Mouse (Mus musculus) kidney, embryonic 14.5 days (tissue): ENCODE data around the gene Arhgap15. TPM values are rescaled to one million over a fixed set of nuclear protein-coding genes. Genes with fewer than 3 reads are reported as not detected.

Source experiments
- ATAC-seq: fragments of 200-750 bp; cut with Nextera tagmentation; 2 replicates; pipeline ENCODE4 v1.8.0; 2017; ENCODE audit warnings: moderate number of reproducible peaks, mild to moderate bottlenecking, moderate TSS enrichment, moderate library complexity; ENCODE audit not compliant: low FRiP score, low TSS enrichment
- H3K27ac ChIP-seq: fragments of 300-500 bp; sonication (generic); 2 replicates; pipeline ENCODE4 v1.5.1; 2014; ENCODE audit warnings: low read depth, mild to moderate bottlenecking, low read length, moderate library complexity, mixed read lengths
- H3K27me3 ChIP-seq: fragments of 300-500 bp; sonication (generic); 2 replicates; pipeline ENCODE4 v1.6.1; 2014; ENCODE audit warnings: mild to moderate bottlenecking, low read length; ENCODE audit not compliant: control insufficient read depth, insufficient read depth
- H3K36me3 ChIP-seq: fragments of 300-500 bp; sonication (generic); 2 replicates; pipeline ENCODE4 v1.6.1; 2014; ENCODE audit warnings: low read length, mixed read lengths; ENCODE audit not compliant: control insufficient read depth, insufficient read depth
- H3K4me1 ChIP-seq: fragments of 300-500 bp; sonication (generic); 2 replicates; pipeline ENCODE4 v1.6.1; 2014; ENCODE audit warnings: low read length, mixed read lengths; ENCODE audit not compliant: control insufficient read depth, insufficient read depth
- H3K4me2 ChIP-seq: fragments of 300-500 bp; sonication (generic); replicated peaks from 2 replicates; pipeline ENCODE4 v1.6.1; 2014; ENCODE audit warnings: low read depth, mild to moderate bottlenecking, low read length
- H3K4me3 ChIP-seq: fragments of 300-500 bp; sonication (generic); 2 replicates; pipeline ENCODE4 v1.5.1; 2014; ENCODE audit warnings: mild to moderate bottlenecking, low read length
- H3K9ac ChIP-seq: fragments of 300-500 bp; sonication (generic); 2 replicates; pipeline ENCODE4 v1.6.1; 2014; ENCODE audit warnings: low read depth, mild to moderate bottlenecking, low read length, moderate library complexity
- H3K9me3 ChIP-seq: fragments of 300-500 bp; sonication (generic); 2 replicates; pipeline ENCODE4 v1.6.1; 2016; ENCODE audit warnings: low read length; ENCODE audit not compliant: control insufficient read depth
- WGBS: fragments of 180-500 bp; shearing (Covaris S2); extraction: QIAGEN DNeasy Blood & Tissue Kit; methylation state at CpG from one replicate; pipeline ENCODE4 v1.1.7; 2014; 5-methylcytosine and 5-hydroxymethylcytosine counted together
- polyA plus RNA-seq: library from polyadenylated mRNA; unstranded; fragments of >200 nt; fragmentation: Nextera tagmentation; extraction: Ambion mirVana; gene quantifications from 2 replicates; pipeline ENCODE4 v1.2.1, GENCODE M21; 2014

Gene Arhgap15
- polyA plus RNA-seq, 1 experiment from 2014 or later: 1.0 TPM

DNA sequence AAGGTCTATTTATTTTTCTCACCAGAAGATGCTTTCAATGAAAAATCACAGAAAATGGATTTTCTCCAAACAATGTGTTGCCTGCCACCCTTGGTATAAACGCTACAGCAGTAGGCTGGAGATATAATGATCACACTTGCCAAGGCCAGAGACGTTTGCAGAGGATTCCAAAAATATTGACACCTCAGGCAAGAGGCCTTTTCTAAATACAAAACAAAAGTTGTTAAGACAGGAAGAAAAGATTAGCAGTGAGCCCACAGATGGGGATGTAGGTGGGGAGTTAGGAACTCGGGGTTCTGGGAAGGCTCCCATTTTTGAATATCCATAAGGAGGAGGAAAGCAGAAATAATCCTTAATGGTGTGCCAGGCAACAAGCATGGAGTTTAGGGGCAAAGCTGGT is 386.2 kb downstream of the Arhgap15 start:
- no peak overlapping the region for H3K9ac ChIP-seq
- no peaks in the 10 kb centered on the region for H3K27me3 ChIP-seq
- no peak overlapping the region for H3K4me3 ChIP-seq
- no peak overlapping the region for H3K27ac ChIP-seq
- H3K4me1 ChIP-seq: no peaks in the 10 kb centered on the region
- ATAC-seq: no peak
- no peaks in the 10 kb centered on the region for H3K36me3 ChIP-seq
- H3K4me2 ChIP-seq: no peak overlapping the region
- 78% methylated on average over 3 of the region's 3 CpGs for WGBS
- no peaks in the 10 kb centered on the region for H3K9me3 ChIP-seq

DNA sequence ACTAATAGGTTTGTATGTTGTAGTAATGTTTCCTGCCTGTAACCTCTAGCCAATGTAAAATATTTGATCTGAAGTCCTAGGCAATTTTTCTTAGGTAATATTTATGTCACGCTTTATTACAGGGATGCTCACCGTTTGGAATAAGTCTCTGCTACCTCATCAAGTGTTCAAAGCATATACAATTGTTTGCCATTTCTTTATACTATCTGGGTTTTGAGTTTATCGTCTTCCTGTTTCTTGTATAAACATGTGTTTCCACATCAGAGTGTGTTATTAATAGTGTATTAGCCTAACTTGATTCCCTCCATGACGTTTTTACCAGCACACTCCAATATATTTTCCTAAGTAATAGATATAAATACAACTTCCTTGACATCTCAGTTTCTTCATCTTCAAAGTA is 391.8 kb downstream of the Arhgap15 start:
- 68% methylated on average over 4 of the region's 4 CpGs for WGBS
- no peak overlapping the region for H3K4me2 ChIP-seq
- no peak overlapping the region for H3K9ac ChIP-seq
- no peaks in the 10 kb centered on the region for H3K9me3 ChIP-seq
- H3K4me1 ChIP-seq: no peaks in the 10 kb centered on the region
- H3K36me3 ChIP-seq: no peaks in the 10 kb centered on the region
- H3K27ac ChIP-seq: no peak overlapping the region
- H3K4me3 ChIP-seq: no peak overlapping the region
- H3K27me3 ChIP-seq: no peaks in the 10 kb centered on the region
- no peak for ATAC-seq

DNA sequence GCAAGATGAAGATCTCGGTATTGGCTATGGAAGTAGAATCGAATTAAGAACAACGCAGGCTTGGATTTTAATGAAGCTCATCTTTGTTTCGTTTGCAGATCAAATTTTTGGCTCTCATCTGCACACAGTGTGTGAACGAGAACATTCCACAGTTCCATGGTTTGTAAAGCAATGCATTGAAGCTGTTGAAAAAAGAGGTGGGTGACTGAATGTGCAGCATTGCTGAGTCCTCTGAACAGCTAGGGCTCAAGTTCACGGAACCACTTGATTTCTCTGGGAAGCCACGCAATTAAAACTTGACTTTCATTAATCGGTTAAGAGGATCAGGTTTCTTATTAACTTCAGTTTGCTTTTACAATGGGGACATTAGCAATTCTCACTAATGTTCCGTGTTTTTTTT is 393.5 kb downstream of the Arhgap15 start:
- H3K4me3 ChIP-seq: no peak overlapping the region
- no peaks in the 10 kb centered on the region for H3K27me3 ChIP-seq
- H3K36me3 ChIP-seq: no peaks in the 10 kb centered on the region
- peak overlapping the region; percentile 21; the same call in 1 of the 2 replicates for H3K27ac ChIP-seq
- no peak overlapping the region for H3K4me2 ChIP-seq
- H3K9ac ChIP-seq: no peak overlapping the region
- WGBS: 80% methylated on average over 9 of the region's 9 CpGs
- no peak for ATAC-seq
- H3K4me1 ChIP-seq: no peaks in the 10 kb centered on the region
- H3K9me3 ChIP-seq: no peaks in the 10 kb centered on the region

DNA sequence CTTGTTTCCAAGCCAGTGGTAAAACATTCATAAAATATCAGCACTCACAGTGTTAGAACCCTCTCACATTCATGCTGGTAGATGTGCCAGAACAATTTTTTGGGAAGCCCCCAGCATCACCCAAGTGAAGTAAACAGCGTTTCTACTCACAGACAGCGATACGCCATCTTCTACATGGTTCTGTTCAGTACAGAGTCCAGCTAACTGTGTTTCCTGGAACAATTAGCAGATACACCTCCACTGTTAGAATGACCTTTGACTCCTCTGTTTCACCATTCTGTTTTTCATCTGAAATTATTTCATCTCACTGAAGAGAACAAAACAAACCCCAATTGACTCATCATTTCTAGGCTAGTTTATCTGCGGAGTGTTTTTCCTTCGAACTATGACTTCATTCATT is 394.0 kb downstream of the Arhgap15 start:
- Histone ChIP-seq H3K9ac (no peak overlapping the region), H3K36me3 (no peaks in the 10 kb centered on the region), H3K27me3 (no peaks in the 10 kb centered on the region), H3K4me1 (no peaks in the 10 kb centered on the region), H3K4me2 (no peak overlapping the region), H3K27ac (no peak overlapping the region), H3K4me3 (no peak overlapping the region), H3K9me3 (no peaks in the 10 kb centered on the region)
- WGBS: 93% methylated on average over 5 of the region's 5 CpGs
- ATAC-seq: no peak

DNA sequence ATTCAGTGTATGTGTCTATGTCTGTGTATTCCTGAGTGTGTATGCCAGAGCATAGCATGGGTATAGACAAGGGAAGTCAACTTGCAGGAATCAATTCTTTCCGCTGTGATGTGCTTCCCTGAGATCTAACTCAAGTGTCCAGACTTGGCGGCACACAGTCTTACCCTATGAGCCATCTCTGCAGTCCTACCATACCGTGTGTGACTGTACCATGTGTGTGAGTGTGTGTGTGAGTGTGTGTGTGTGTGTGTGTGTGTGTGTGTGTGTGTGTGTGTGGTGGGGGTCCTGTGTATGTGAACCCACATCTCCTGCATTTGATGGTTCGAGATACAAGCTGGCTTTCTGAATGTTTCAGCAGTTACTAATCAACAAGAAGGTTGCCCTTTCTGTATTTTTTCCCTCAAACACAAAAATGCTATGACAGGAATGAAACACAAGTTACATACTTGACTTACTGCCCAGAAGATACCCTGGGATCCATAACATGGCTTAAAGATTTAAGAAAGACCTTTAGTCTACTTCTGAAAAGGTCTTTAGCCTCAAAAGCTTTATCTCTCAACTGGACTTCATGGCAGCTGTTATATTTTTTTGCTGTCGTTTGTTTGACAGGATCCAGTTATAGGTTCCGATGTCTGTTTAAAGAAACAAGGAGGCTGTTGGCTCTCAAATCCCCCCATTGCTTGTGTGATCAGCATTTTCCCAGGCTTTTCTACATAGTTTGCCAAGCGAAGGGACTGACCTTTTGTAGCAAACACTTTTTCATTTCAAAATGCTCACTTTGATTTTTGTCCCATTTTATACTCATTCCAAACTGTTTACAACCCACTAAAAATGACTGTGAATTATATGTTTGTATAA is 397.7 kb downstream of the Arhgap15 start:
- Histone ChIP-seq H3K36me3 (no peaks in the 10 kb centered on the region), H3K9me3 (no peaks in the 10 kb centered on the region), H3K27ac (peak overlapping the region; percentile 68; the same call in 1 of the 2 replicates), H3K4me1 (no peaks in the 10 kb centered on the region), H3K9ac (no peak overlapping the region), H3K4me2 (no peak overlapping the region), H3K4me3 (no peak overlapping the region), H3K27me3 (no peaks in the 10 kb centered on the region)
- WGBS: 73% methylated on average over 7 of the region's 7 CpGs
- ATAC-seq: peak; percentile 52; the same call in 1 of the 2 replicates

- ATAC-seq: no peak
- no peak overlapping the region for H3K9ac ChIP-seq
- no peaks in the 10 kb centered on the region for H3K9me3 ChIP-seq
- no peaks in the 10 kb centered on the region for H3K4me1 ChIP-seq
- no peaks in the 10 kb centered on the region for H3K36me3 ChIP-seq
- peak overlapping the region; percentile 73; the same call in 1 of the 2 replicates for H3K27ac ChIP-seq
- no peak overlapping the region for H3K4me3 ChIP-seq
- H3K4me2 ChIP-seq: no peak overlapping the region
- 57% methylated on average over 5 of the region's 5 CpGs for WGBS
- no peaks in the 10 kb centered on the region for H3K27me3 ChIP-seq
These were observed 398.9 kb downstream of the Arhgap15 start for GRCm38 (mm10) chr2:44147486-44147885.

- WGBS: 54% methylated on average over 7 of the region's 7 CpGs
- Histone ChIP-seq H3K9ac (no peak overlapping the region), H3K4me1 (no peaks in the 10 kb centered on the region), H3K36me3 (no peaks in the 10 kb centered on the region), H3K4me3 (no peak overlapping the region), H3K27me3 (no peaks in the 10 kb centered on the region), H3K9me3 (no peaks in the 10 kb centered on the region), H3K4me2 (no peak overlapping the region), H3K27ac (peak overlapping the region; percentile 78)
- ATAC-seq: no peak
These were observed 399.3 kb downstream of the Arhgap15 start for GRCm38 (mm10) chr2:44147971-44148370.

DNA sequence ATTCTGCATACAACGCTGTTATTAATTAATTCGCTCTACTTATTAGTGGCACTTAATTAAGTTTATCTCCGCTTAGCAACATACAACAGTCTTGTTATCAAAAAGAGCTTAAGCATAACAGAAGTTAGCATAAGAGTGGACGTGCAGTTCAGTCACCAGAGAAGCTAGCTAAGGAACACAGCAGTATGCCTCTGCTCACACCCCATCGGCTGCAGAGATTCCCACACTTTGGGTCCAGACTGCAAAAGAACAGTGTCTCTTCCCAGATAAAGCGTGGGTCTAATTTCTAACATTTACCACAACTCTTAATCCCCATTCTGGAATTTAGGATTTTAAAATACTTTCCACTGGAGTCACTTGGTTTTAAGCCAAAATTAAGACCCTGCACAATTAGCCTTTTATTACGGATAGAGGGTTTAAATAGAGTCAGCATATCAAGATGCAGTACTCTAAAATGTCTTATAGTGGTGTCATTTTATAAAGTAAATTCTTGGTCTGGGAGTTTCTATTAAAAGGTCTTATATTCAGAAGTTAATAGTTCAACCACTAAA is 400.0 kb downstream of the Arhgap15 start:
- no peak overlapping the region for H3K9ac ChIP-seq
- peak overlapping the region; percentile 78; the same call in 1 of the 2 replicates for H3K27ac ChIP-seq
- H3K9me3 ChIP-seq: no peaks in the 10 kb centered on the region
- H3K4me2 ChIP-seq: no peak overlapping the region
- H3K36me3 ChIP-seq: no peaks in the 10 kb centered on the region
- 74% methylated on average over 7 of the region's 7 CpGs for WGBS
- no peak for ATAC-seq
- H3K4me3 ChIP-seq: no peak overlapping the region
- no peaks in the 10 kb centered on the region for H3K4me1 ChIP-seq
- H3K27me3 ChIP-seq: no peaks in the 10 kb centered on the region

- Histone ChIP-seq H3K4me2 (no peak overlapping the region), H3K27me3 (no peaks in the 10 kb centered on the region), H3K4me3 (no peak overlapping the region), H3K9me3 (no peaks in the 10 kb centered on the region), H3K36me3 (no peaks in the 10 kb centered on the region), H3K27ac (no peak overlapping the region), H3K4me1 (no peaks in the 10 kb centered on the region), H3K9ac (no peak overlapping the region)
- ATAC-seq: no peak
- 69% methylated on average over 1 of the region's 1 CpGs for WGBS
These were observed 403.7 kb downstream of the Arhgap15 start for GRCm38 (mm10) chr2:44152301-44152700.
